Mouse (Mus musculus) adrenal gland, adult 2 months (tissue): ENCODE data around the gene Frem3. TPM values are rescaled to one million over a fixed set of nuclear protein-coding genes. Genes with fewer than 3 reads are reported as not detected.

Source experiments
- DNase-seq: peaks from one replicate; pipeline ENCODE4 v3.0.0; 2021
- long read RNA-seq: library from polyadenylated mRNA; stranded (forward); transcript quantifications from one replicate; pipeline ENCODE4 v2.0.0, GENCODE M21; 2021
- polyA plus RNA-seq: library from polyadenylated mRNA; depleted of rRNA; stranded (reverse); fragments of >200 nt; gene quantifications from 2 replicates; pipeline ENCODE4 v1.2.3, GENCODE M21; 2012; rRNA removed
- total RNA-seq, 2 experiments: library from RNA; stranded (reverse); gene quantifications; 2 replicates each; pipeline ENCODE4 v1.2.3; 2021

The Frem3 gene
- total RNA-seq (not detected), polyA plus RNA-seq (not detected in 2 replicates)
- long read RNA-seq = 0 reads

GRCm38 (mm10) chr8:80610549-80611440, at the start of gene Frem3:
Gene Frem3 (plus strand): TSS chr8:80611080.
- no peak for DNase-seq

- DNase-seq = no peak
Measured at GRCm38 (mm10) chr8:80564205-80564839, 46.6 kb upstream of the Frem3 start.

GRCm38 (mm10) chr8:80567471-80567870, 43.4 kb upstream of the Frem3 start:
- no peak for DNase-seq

GRCm38 (mm10) chr8:80568243-80568995, 42.5 kb upstream of the Frem3 start:
- DNase-seq = no peak

GRCm38 (mm10) chr8:80572417-80573061, 38.3 kb upstream of the Frem3 start:
- DNase-seq = no peak

- peak; percentile 72 for DNase-seq
Measured at GRCm38 (mm10) chr8:80577126-80577525, 33.8 kb upstream of the Frem3 start.

- no peak for DNase-seq
Measured at GRCm38 (mm10) chr8:80579038-80579437, 31.8 kb upstream of the Frem3 start.

- DNase-seq = peak; percentile 62
Measured at GRCm38 (mm10) chr8:80592626-80593025, 18.3 kb upstream of the Frem3 start.

- no peak for DNase-seq
Measured at GRCm38 (mm10) chr8:80600600-80601170, 10.2 kb upstream of the Frem3 start.

GRCm38 (mm10) chr8:80601886-80602285, 9.0 kb upstream of the Frem3 start:
- no peak for DNase-seq

- no peak for DNase-seq
Measured at GRCm38 (mm10) chr8:80607082-80607481, 3.8 kb upstream of the Frem3 start.

GRCm38 (mm10) chr8:80611441-80611751, 516 bp downstream of the Frem3 start:
- no peak for DNase-seq

- DNase-seq = no peak
Measured at GRCm38 (mm10) chr8:80619787-80620186, 8.9 kb downstream of the Frem3 start.

- DNase-seq = no peak
Measured at GRCm38 (mm10) chr8:80647394-80647793, 36.5 kb downstream of the Frem3 start.

GRCm38 (mm10) chr8:80657639-80658038, 46.8 kb downstream of the Frem3 start:
- peak; percentile 42 for DNase-seq

- DNase-seq = no peak
Measured at GRCm38 (mm10) chr8:80661055-80661454, 50.2 kb downstream of the Frem3 start.

- no peak for DNase-seq
Measured at GRCm38 (mm10) chr8:80663476-80663875, 52.6 kb downstream of the Frem3 start.

GRCm38 (mm10) chr8:80669277-80669901, 58.5 kb downstream of the Frem3 start:
- DNase-seq = no peak

- no peak for DNase-seq
Measured at GRCm38 (mm10) chr8:80682594-80682993, 71.7 kb downstream of the Frem3 start.

GRCm38 (mm10) chr8:80683756-80684335, 73.0 kb downstream of the Frem3 start:
- DNase-seq = no peak

GRCm38 (mm10) chr8:80688141-80688540, 77.3 kb downstream of the Frem3 start:
- peak; percentile 80 for DNase-seq
